Mouse (Mus musculus): ENCODE measurements around the gene Paqr9.

- TF ChIP-seq CTCF (IDR thresholded peaks at IDR 0.05; ENCODE audit: borderline replicate concordance, insufficient read depth, low read depth, low read length) (no peak), POLR2A (IDR thresholded peaks at IDR 0.05; ENCODE audit: borderline replicate concordance, insufficient read depth, low read length) (no peak)
Measured at GRCm38 (mm10) chr9:95556067-95556512, 3.4 kb upstream of the Paqr9 start.
